Mouse (Mus musculus) thymus, adult 2 months (tissue): ENCODE measurements around the gene Schip1. TPM values are rescaled to one million over a fixed set of nuclear protein-coding genes. Genes with fewer than 3 reads are reported as not detected.

Source experiments
- DNase-seq: peaks from one replicate; pipeline ENCODE4 v3.0.0; 2021
- H3K27ac ChIP-seq: fragments of 200-500 bp; 2 replicates; pipeline ENCODE4 v1.5.1; 2012; ENCODE audit warnings: low read length, control low read depth; ENCODE audit not compliant: control insufficient read depth, insufficient read depth
- H3K27me3 ChIP-seq: fragments of 200-500 bp; 2 replicates; pipeline ENCODE4 v1.6.1; 2012; ENCODE audit warnings: mild to moderate bottlenecking, low read length, moderate library complexity, mixed read lengths; ENCODE audit not compliant: control insufficient read depth, insufficient read depth
- H3K36me3 ChIP-seq: fragments of 200-500 bp; 2 replicates; pipeline ENCODE4 v1.6.1; 2012; ENCODE audit warnings: mild to moderate bottlenecking, low read length, moderate library complexity; ENCODE audit not compliant: control insufficient read depth, insufficient read depth
- H3K4me1 ChIP-seq: fragments of 200-500 bp; replicated peaks from 2 replicates; pipeline ENCODE4 v1.6.1; 2012; ENCODE audit warnings: low read length; ENCODE audit not compliant: control insufficient read depth, insufficient read depth
- H3K4me3 ChIP-seq: fragments of 200-500 bp; 2 replicates; pipeline ENCODE4 v1.5.1; 2012; ENCODE audit warnings: mild to moderate bottlenecking, low read length, control low read depth, moderate library complexity; ENCODE audit not compliant: control insufficient read depth, insufficient read depth
- CTCF ChIP-seq: fragments of 200-500 bp; IDR thresholded peaks from 2 replicates; pipeline ENCODE4 v1.5.1; 2012; ENCODE audit warnings: mild to moderate bottlenecking, control low read depth, low read length, moderate library complexity, borderline replicate concordance; ENCODE audit not compliant: control insufficient read depth, poor library complexity, insufficient read depth; ENCODE audit errors: extremely low read depth
- POLR2A ChIP-seq: fragments of 200-500 bp; IDR thresholded peaks from 2 replicates; pipeline ENCODE4 v1.6.1; 2012; ENCODE audit warnings: mild to moderate bottlenecking, low read length, control low read depth, moderate library complexity; ENCODE audit not compliant: control insufficient read depth, poor library complexity, insufficient read depth; ENCODE audit errors: extremely low read depth
- WGBS: fragments of 180-500 bp; shearing (Covaris S2); methylation state at CpG from one replicate; pipeline ENCODE4 v1.1.7; 2018; 5-methylcytosine and 5-hydroxymethylcytosine counted together
- polyA plus RNA-seq: library from polyadenylated mRNA; depleted of rRNA; stranded (reverse); fragments of >200 nt; gene quantifications from 2 replicates; pipeline ENCODE4 v1.2.3, GENCODE M21; 2012

Gene Schip1
- polyA plus RNA-seq, 1 experiment = 3.2 TPM

DNA sequence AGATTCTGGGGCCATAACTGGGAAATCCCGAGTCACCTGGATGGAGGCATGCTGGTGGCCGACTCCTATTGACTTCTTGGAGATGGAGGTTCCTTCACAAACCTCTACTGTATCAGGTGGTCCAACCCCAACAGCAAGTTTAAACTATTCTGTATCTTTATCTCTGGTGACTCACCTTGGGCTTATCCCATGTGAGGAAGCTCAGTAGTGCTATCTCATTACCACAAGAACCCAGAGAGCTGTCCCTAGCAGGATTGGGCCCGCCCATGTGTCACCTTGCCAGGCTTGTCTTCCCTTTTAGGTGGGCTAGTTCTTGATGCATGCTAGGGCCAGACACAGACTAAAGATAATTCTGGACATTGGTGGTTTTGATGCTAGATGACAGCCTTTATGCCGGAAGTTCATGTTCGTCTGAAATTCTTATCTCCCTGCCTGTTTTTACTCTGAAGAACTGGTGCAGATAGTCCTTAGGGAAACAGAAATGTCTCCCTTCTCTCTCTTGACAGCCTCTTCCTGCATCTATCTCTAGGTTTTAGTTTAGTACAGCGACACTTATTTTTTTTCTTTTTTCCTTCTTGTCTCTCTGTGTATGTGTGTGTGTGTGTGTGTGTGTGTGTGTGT, 435.0 kb downstream of the Schip1 start:
- TF ChIP-seq POLR2A (no peak), CTCF (no peak)
- WGBS = 82% methylated on average over 6 of the region's 6 CpGs
- no peak for DNase-seq

DNA sequence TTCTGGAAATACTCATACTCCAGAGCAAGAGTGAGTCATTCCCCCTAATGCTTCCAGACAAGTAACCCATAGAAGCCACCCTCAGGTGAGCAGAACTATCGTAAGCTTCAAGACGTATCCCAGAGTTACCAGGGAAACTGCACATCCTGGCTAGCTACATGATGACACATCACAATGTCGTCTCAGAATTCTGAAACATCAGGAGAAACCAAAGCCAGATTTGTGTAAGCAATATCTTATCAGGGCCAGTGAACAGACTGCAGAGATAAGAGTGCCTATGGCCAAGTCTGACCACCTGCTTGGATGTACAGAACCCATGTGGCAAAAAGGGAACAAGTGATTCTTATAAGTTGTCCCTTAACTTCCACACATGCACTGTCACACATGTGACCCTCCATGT, 440.2 kb downstream of the Schip1 start:
- no peak overlapping the region for H3K4me3 ChIP-seq
- no peak overlapping the region for H3K27ac ChIP-seq
- no peak for DNase-seq
- H3K4me1 ChIP-seq = no peaks in the 10 kb centered on the region
- WGBS = 90% methylated on average over 3 of the region's 3 CpGs
- TF ChIP-seq POLR2A (no peak), CTCF (no peak)
- H3K36me3 ChIP-seq = no peaks in the 10 kb centered on the region
- no peaks in the 10 kb centered on the region for H3K27me3 ChIP-seq

More for the DNA sequence above, 435.0 kb downstream of the Schip1 start:
- Histone ChIP-seq H3K27me3 (peaks cover under 1% of the 10 kb centered on the region; the same call in 1 of the 2 replicates), H3K4me3 (no peak overlapping the region), H3K27ac (no peak overlapping the region), H3K4me1 (no peaks in the 10 kb centered on the region), H3K36me3 (no peaks in the 10 kb centered on the region)

GRCm38 (mm10) chr3:68506769-68507318, 442.2 kb downstream of the Schip1 start:
- no peak overlapping the region for H3K27ac ChIP-seq
- no peak for DNase-seq
- no peaks in the 10 kb centered on the region for H3K36me3 ChIP-seq
- 85% methylated on average over 7 of the region's 7 CpGs for WGBS
- TF ChIP-seq CTCF = no peak
- TF ChIP-seq POLR2A = no peak
- H3K4me3 ChIP-seq = no peak overlapping the region
- H3K27me3 ChIP-seq = no peaks in the 10 kb centered on the region
- no peaks in the 10 kb centered on the region for H3K4me1 ChIP-seq

DNA sequence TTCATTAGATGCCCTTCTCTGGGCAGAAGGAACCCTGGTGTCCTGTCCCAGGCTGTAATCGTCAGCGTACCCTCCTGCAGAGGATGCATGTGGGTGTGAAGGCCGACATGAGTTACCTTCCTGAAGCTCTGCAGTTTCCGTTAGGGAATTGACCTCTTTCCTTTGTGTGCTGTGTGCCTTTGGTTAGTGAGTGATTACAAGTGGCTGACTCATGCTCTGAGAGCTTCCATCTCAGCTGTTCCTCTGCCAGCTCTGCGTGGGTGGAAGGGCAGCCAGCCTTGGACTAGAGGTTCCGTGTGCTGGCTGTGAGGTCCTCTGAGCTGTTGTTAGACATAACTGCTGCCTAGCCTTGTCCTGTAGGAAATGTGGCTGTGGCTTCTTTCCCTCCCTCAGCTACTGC, 444.0 kb downstream of the Schip1 start:
- DNase-seq = no peak
- H3K36me3 ChIP-seq = no peaks in the 10 kb centered on the region
- H3K4me1 ChIP-seq = no peaks in the 10 kb centered on the region
- no peak overlapping the region for H3K4me3 ChIP-seq
- H3K27me3 ChIP-seq = no peaks in the 10 kb centered on the region
- WGBS = 27% methylated on average over 6 of the region's 6 CpGs
- no peak for TF ChIP-seq CTCF
- TF ChIP-seq POLR2A = no peak
- H3K27ac ChIP-seq = no peak overlapping the region

DNA sequence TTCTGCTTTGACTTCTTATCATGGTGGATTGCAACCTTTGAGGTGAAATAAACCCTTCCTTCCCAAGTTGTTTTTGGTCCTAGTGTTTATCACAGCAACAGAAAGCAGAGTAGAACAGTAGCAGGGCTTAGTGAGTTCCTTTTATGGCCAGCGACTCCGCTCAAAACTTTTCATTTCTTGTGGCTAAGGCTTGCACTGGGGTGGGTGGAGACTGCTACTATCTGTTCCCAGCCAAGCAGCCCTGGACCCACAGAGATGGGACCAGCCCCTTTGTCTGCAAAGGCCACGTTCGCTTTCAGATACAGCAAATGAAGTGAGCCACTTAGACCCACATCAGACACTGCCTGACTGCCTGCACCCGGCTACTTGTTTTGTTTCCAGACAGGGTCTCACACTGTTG, 446.3 kb downstream of the Schip1 start:
- Histone ChIP-seq H3K4me1 (no peaks in the 10 kb centered on the region), H3K4me3 (no peak overlapping the region), H3K27ac (no peak overlapping the region), H3K27me3 (no peaks in the 10 kb centered on the region), H3K36me3 (no peaks in the 10 kb centered on the region)
- TF ChIP-seq CTCF (no peak), POLR2A (no peak)
- WGBS = 66% methylated on average over 5 of the region's 5 CpGs
- DNase-seq = no peak

DNA sequence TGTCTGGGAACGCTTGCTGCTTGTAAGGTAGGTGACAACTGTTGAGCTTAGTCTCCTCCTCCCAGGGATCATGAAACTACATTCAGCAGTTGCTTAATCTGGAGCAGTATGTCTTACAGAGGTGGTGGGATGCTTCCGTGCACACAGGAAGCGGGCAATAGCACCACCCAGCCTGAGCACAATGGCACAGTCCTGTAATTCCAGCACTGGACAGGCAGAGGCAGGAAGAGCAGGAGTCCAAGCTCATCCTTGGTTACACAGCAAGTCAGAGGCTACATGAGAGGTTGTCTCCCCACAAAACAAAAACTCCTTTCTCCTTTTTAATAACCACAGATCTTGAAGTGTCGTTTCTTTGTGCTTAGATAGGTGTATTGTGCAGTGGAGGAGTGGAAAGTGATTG, 447.1 kb downstream of the Schip1 start:
- Histone ChIP-seq H3K4me3 (no peak overlapping the region), H3K27ac (no peak overlapping the region), H3K4me1 (no peaks in the 10 kb centered on the region), H3K36me3 (no peaks in the 10 kb centered on the region), H3K27me3 (no peaks in the 10 kb centered on the region)
- no peak for DNase-seq
- TF ChIP-seq CTCF = no peak
- no peak for TF ChIP-seq POLR2A
- 86% methylated on average over 4 of the region's 4 CpGs for WGBS

DNA sequence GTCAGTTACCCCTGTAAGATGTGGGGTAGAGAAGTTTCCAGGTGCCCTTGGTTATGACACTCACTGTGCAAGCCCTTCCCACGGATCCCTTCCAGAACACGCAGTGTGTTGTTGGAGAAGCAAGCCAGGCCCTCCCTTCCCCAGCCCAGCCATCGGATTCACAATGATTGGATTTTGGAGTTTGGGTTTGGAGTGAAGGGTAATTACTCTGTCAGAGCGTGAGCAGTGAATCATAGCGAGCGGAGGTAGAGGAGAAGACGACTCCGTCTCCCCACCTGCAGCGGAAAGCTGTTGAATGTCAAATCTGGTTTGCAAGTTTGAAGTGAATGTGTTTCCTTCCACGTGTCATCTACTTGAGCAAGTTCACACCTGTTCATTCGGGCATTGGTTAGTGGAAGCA, 447.7 kb downstream of the Schip1 start:
- Histone ChIP-seq H3K4me1 (no peaks in the 10 kb centered on the region), H3K27ac (no peak overlapping the region), H3K27me3 (no peaks in the 10 kb centered on the region), H3K36me3 (no peaks in the 10 kb centered on the region), H3K4me3 (no peak overlapping the region)
- TF ChIP-seq CTCF (no peak), POLR2A (no peak)
- 93% methylated on average over 11 of the region's 11 CpGs for WGBS
- DNase-seq = no peak
